Mouse (Mus musculus) neutrophil, adult 65 days (primary cell): ENCODE data around the gene Aqp3. TPM values are rescaled to one million over a fixed set of nuclear protein-coding genes. Genes with fewer than 3 reads are reported as not detected.

ENCODE experiments used
- total RNA-seq: library from RNA; stranded (reverse); gene quantifications from 2 replicates; pipeline ENCODE4 v1.2.4, GENCODE M21; 2023

The Aqp3 gene
- total RNA-seq = not detected in 2 replicates

GRCm38 (mm10) chr4:41097871-41098576, at the start of gene Aqp3:
TSS of gene Aqp3 (minus strand) at chr4:41098183.

DNA sequence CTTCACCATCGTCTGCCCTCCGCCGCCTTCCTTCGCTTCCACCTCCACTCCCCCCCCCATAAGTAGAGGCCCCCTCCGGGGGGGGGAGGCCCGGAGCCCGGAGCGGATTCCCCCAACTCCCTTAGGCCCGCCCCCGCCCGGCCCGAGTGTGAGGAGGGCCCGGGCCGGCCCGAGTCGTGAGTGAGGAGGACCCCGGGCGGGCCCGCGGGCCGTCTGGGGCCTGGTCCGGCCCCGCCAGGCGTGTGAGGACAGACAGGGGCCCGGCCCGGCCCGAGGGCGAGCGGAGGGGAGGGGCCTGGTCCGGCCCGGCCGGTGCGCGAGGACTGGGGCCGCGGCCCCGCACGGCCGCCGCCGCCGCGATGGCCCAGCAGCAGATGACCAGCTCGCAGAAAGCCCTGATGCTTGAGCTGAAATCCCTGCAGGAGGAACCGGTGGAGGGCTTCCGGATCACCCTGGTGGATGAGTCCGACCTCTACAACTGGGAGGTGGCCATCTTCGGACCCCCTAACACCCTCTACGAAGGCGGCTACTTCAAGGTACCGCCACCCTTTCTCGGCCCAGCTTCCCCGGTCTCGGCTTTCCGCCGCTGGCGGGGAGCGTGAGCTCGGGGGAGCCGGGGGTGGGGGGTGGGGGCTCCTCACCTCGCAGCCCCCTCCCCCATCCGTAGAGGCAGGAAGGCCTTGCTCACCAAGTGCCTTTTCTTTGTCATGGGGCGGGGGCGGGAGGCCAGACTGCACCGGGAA, 37.9 kb upstream of the Aqp3 start, which contains the start of gene Ube2r2:
TSS of gene Ube2r2 (plus strand) at position 33 of the 743 bp plus-strand sequence.

GRCm38 (mm10) chr4:41124180-41124951, 26.4 kb upstream of the Aqp3 start, which contains the start of gene Nol6:
TSS of gene Nol6 (minus strand) at chr4:41124455.

GRCm38 (mm10) chr4:41047524-41048271, 50.3 kb downstream of the Aqp3 start, which contains the start of gene Aqp7:
TSS of gene Aqp7 (minus strand) at chr4:41048139.

Other genes with a start within 250 kb of the Aqp3 start
- 59.0 and 68.1 TPM in 2 replicates for gene B4galt1, start 244.2 kb downstream of the Aqp3 start, total RNA-seq
- not detected in 2 replicates for gene Spink4, start 178.1 kb downstream of the Aqp3 start, total RNA-seq
- 51.3 and 54.6 TPM in 2 replicates for gene Bag1, start 149.9 kb downstream of the Aqp3 start, total RNA-seq
- 48.4 and 52.3 TPM in 2 replicates for gene Chmp5, start 149.8 kb downstream of the Aqp3 start, total RNA-seq
- gene Nfx1, start 127.3 kb downstream of the Aqp3 start, total RNA-seq = 25.4 and 32.6 TPM in 2 replicates
- gene Aqp7, start 50.0 kb downstream of the Aqp3 start, total RNA-seq = not detected in 2 replicates
- 20.4 and 27.0 TPM in 2 replicates for gene Nol6, start 26.3 kb upstream of the Aqp3 start, total RNA-seq
- 41.8 and 42.2 TPM in 2 replicates for gene Ube2r2, start 37.6 kb upstream of the Aqp3 start, total RNA-seq
- 22.1 and 24.2 TPM in 2 replicates for gene Ubap2, start 177.0 kb upstream of the Aqp3 start, total RNA-seq
- 47.9 and 50.3 TPM in 2 replicates for gene Dcaf12, start 216.7 kb upstream of the Aqp3 start, total RNA-seq